Mouse (Mus musculus) kidney, postnatal 0 days (tissue): ENCODE measurements at regions not wholly inside any gene's neighbourhood (a gene's known extent, or its start where the extent isn't known, plus 50 kb on each side); places are given as distances from the start of the nearest gene placed in this dataset.

Experiments used
- ATAC-seq: fragments of 200-750 bp; cut with Nextera tagmentation; replicated peaks from 2 replicates; pipeline ENCODE4 v1.8.0; 2017; ENCODE audit warnings: low read depth, moderate number of reproducible peaks, moderate TSS enrichment, moderate library complexity; ENCODE audit not compliant: low FRiP score
- DNase-seq: peaks from one replicate; pipeline ENCODE4 v3.0.0-alpha.2; 2016; ENCODE audit warnings: low spot score
- H3K27ac ChIP-seq: fragments of 300-500 bp; sonication (generic); 2 replicates; pipeline ENCODE4 v1.5.1; 2014; ENCODE audit warnings: mild to moderate bottlenecking
- H3K27me3 ChIP-seq: fragments of 300-500 bp; sonication (generic); 2 replicates; pipeline ENCODE4 v1.6.1; 2014; ENCODE audit warnings: low read length, mixed read lengths; ENCODE audit not compliant: insufficient read depth
- H3K36me3 ChIP-seq: fragments of 300-500 bp; sonication (generic); 2 replicates; pipeline ENCODE4 v1.6.1; 2014; ENCODE audit warnings: low read length, mixed read lengths; ENCODE audit not compliant: insufficient read depth
- H3K4me1 ChIP-seq: fragments of 300-500 bp; sonication (generic); replicated peaks from 2 replicates; pipeline ENCODE4 v1.6.1; 2014; ENCODE audit warnings: antibody characterized with exemption, low read length, mixed read lengths; ENCODE audit not compliant: insufficient read depth
- H3K4me2 ChIP-seq: fragments of 300-500 bp; sonication (generic); 2 replicates; pipeline ENCODE4 v1.6.1; 2014; ENCODE audit warnings: mild to moderate bottlenecking, low read length, moderate library complexity, mixed read lengths
- H3K4me3 ChIP-seq: fragments of 300-500 bp; sonication (generic); replicated peaks from 2 replicates; pipeline ENCODE4 v1.5.1; 2014; ENCODE audit warnings: low read depth, low read length
- H3K9ac ChIP-seq: fragments of 300-500 bp; sonication (generic); 2 replicates; pipeline ENCODE4 v1.6.1; 2014; ENCODE audit warnings: low read depth, low read length
- H3K9me3 ChIP-seq: fragments of 300-500 bp; sonication (generic); replicated peaks from 2 replicates; pipeline ENCODE4 v1.6.1; 2016; ENCODE audit warnings: low read length, inconsistent platforms, mixed read lengths
- CTCF ChIP-seq: IDR thresholded peaks from 2 replicates; pipeline ENCODE4 v1.5.1; 2016; ENCODE audit warnings: antibody characterized with exemption, low read depth, mild to moderate bottlenecking, moderate library complexity
- WGBS: fragments of 180-500 bp; shearing (Covaris S2); extraction: QIAGEN DNeasy Blood & Tissue Kit; methylation state at CpG from one replicate; pipeline ENCODE4 v1.1.7; 2014; 5-methylcytosine and 5-hydroxymethylcytosine counted together

- DNase-seq (no peak), ATAC-seq (no peak)
- no peak overlapping the region for H3K9ac ChIP-seq
- no peaks in the 10 kb centered on the region for H3K4me1 ChIP-seq
- TF ChIP-seq CTCF, result no peak
- H3K27ac ChIP-seq, result no peak overlapping the region
- H3K4me2 ChIP-seq, result no peak overlapping the region
- H3K27me3 ChIP-seq, result no peaks in the 10 kb centered on the region
- no peak overlapping the region for H3K4me3 ChIP-seq
- H3K9me3 ChIP-seq, result no peaks in the 10 kb centered on the region
- H3K36me3 ChIP-seq, result no peaks in the 10 kb centered on the region
- 88% methylated on average over 1 of the region's 1 CpGs for WGBS
Observed at GRCm38 (mm10) chr17:54483901-54484300, 185.1 kb upstream of the Slc5a7 start.

- Histone ChIP-seq H3K9me3 (no peaks in the 10 kb centered on the region), H3K9ac (no peak overlapping the region), H3K27ac (no peak overlapping the region), H3K4me2 (no peak overlapping the region), H3K36me3 (no peaks in the 10 kb centered on the region), H3K27me3 (no peaks in the 10 kb centered on the region), H3K4me3 (no peak overlapping the region), H3K4me1 (no peaks in the 10 kb centered on the region)
- WGBS, result 89% methylated on average over 3 of the region's 3 CpGs
- DNase-seq (no peak), ATAC-seq (no peak)
- no peak for TF ChIP-seq CTCF
Observed at GRCm38 (mm10) chr17:54439910-54440309, 141.1 kb upstream of the Slc5a7 start.

- Histone ChIP-seq H3K4me2 (no peak overlapping the region), H3K27ac (no peak overlapping the region), H3K4me3 (no peak overlapping the region), H3K4me1 (no peaks in the 10 kb centered on the region), H3K9me3 (no peaks in the 10 kb centered on the region), H3K36me3 (no peaks in the 10 kb centered on the region), H3K9ac (no peak overlapping the region), H3K27me3 (no peaks in the 10 kb centered on the region)
- TF ChIP-seq CTCF, result no peak
- ATAC-seq (no peak), DNase-seq (no peak)
- WGBS, result 74% methylated on average over 1 of the region's 1 CpGs
Observed at GRCm38 (mm10) chr17:54438435-54438834, 139.6 kb upstream of the Slc5a7 start.

GRCm38 (mm10) chr17:54429922-54430321 lies 131.1 kb upstream of the Slc5a7 start:
- Histone ChIP-seq H3K9ac (no peak overlapping the region), H3K9me3 (no peaks in the 10 kb centered on the region), H3K36me3 (no peaks in the 10 kb centered on the region), H3K4me1 (no peaks in the 10 kb centered on the region), H3K27me3 (no peaks in the 10 kb centered on the region), H3K4me3 (no peak overlapping the region), H3K27ac (no peak overlapping the region), H3K4me2 (no peak overlapping the region)
- no peak for TF ChIP-seq CTCF
- ATAC-seq (no peak), DNase-seq (no peak)

GRCm38 (mm10) chr17:54414260-54414659 lies 115.4 kb upstream of the Slc5a7 start:
- no peak for TF ChIP-seq CTCF
- Histone ChIP-seq H3K9me3 (no peaks in the 10 kb centered on the region), H3K4me1 (no peaks in the 10 kb centered on the region), H3K4me2 (no peak overlapping the region), H3K9ac (no peak overlapping the region), H3K27ac (no peak overlapping the region), H3K27me3 (no peaks in the 10 kb centered on the region), H3K36me3 (no peaks in the 10 kb centered on the region), H3K4me3 (no peak overlapping the region)
- DNase-seq (no peak), ATAC-seq (no peak)
- 68% methylated on average over 1 of the region's 1 CpGs for whole genome bisulfite sequencing

- DNase-seq (no peak), ATAC-seq (no peak)
- no peak overlapping the region for H3K9ac ChIP-seq
- no peaks in the 10 kb centered on the region for H3K4me1 ChIP-seq
- no peak overlapping the region for H3K4me2 ChIP-seq
- no peak overlapping the region for H3K27ac ChIP-seq
- no peaks in the 10 kb centered on the region for H3K27me3 ChIP-seq
- no peak for TF ChIP-seq CTCF
- no peak overlapping the region for H3K4me3 ChIP-seq
- H3K9me3 ChIP-seq, result no peaks in the 10 kb centered on the region
- WGBS, result 58% methylated on average over 1 of the region's 1 CpGs
- H3K36me3 ChIP-seq, result no peaks in the 10 kb centered on the region
Observed at GRCm38 (mm10) chr17:54396476-54396875, 97.6 kb upstream of the Slc5a7 start.

- H3K9me3 ChIP-seq, result no peaks in the 10 kb centered on the region
- no peak for DNase-seq
- 62% methylated on average over 3 of the region's 3 CpGs for WGBS
Observed at GRCm38 (mm10) chr17:54377500-54377899, 78.7 kb upstream of the Slc5a7 start.

More at GRCm38 (mm10) chr17:54377500-54377899, 78.7 kb upstream of the Slc5a7 start:
- Histone ChIP-seq H3K4me3 (no peak overlapping the region), H3K4me2 (no peak overlapping the region), H3K4me1 (no peaks in the 10 kb centered on the region), H3K36me3 (no peaks in the 10 kb centered on the region), H3K27me3 (no peaks in the 10 kb centered on the region), H3K9ac (no peak overlapping the region), H3K27ac (no peak overlapping the region)
- no peak for TF ChIP-seq CTCF
- ATAC-seq, result no peak
